Mouse (Mus musculus): ENCODE data around the gene Arhgef10l.

The Arhgef10l gene

GRCm38 (mm10) chr4:140694551-140695060, 28.8 kb upstream of the Arhgef10l start:
- no peak for DNase-seq (ENCODE audit: low spot score in 2 of 2)

- no peak for DNase-seq (ENCODE audit: low spot score in 2 of 2)
Observed at GRCm38 (mm10) chr4:140693513-140693912, 27.7 kb upstream of the Arhgef10l start.

GRCm38 (mm10) chr4:140691481-140691880, 25.7 kb upstream of the Arhgef10l start:
- no peak for DNase-seq (ENCODE audit: low spot score in 2 of 2)

GRCm38 (mm10) chr4:140689873-140690655, 24.3 kb upstream of the Arhgef10l start:
- no peak for DNase-seq (ENCODE audit: low spot score in 2 of 2)

- no peak for DNase-seq (ENCODE audit: low spot score in 2 of 2)
Observed at GRCm38 (mm10) chr4:140688826-140689425, 23.1 kb upstream of the Arhgef10l start.

- no peak for DNase-seq (ENCODE audit: low spot score in 2 of 2)
Observed at GRCm38 (mm10) chr4:140688044-140688825, 22.4 kb upstream of the Arhgef10l start.

- DNase-seq (ENCODE audit: low spot score in 2 of 2), result no peak
Observed at GRCm38 (mm10) chr4:140684881-140685303, 19.1 kb upstream of the Arhgef10l start.

GRCm38 (mm10) chr4:140684141-140684871, 18.5 kb upstream of the Arhgef10l start:
- DNase-seq (ENCODE audit: low spot score in 2 of 2), result no peak

- DNase-seq (ENCODE audit: low spot score in 2 of 2), result no peak
Observed at GRCm38 (mm10) chr4:140683608-140684007, 17.8 kb upstream of the Arhgef10l start.

GRCm38 (mm10) chr4:140680731-140681397, 15.1 kb upstream of the Arhgef10l start:
- DNase-seq (ENCODE audit: low spot score in 2 of 2), result no peak

- DNase-seq (ENCODE audit: low spot score in 2 of 2), result peak; percentile 82 to 83
Observed at GRCm38 (mm10) chr4:140679723-140680380, 14.0 kb upstream of the Arhgef10l start.

GRCm38 (mm10) chr4:140679038-140679437, 13.2 kb upstream of the Arhgef10l start:
- peak in 1 of 2 experiments; percentile 16 for DNase-seq (ENCODE audit: low spot score in 2 of 2)

- peak; percentile 61 to 80 for DNase-seq (ENCODE audit: low spot score in 2 of 2)
Observed at GRCm38 (mm10) chr4:140674345-140674926, 8.6 kb upstream of the Arhgef10l start.

GRCm38 (mm10) chr4:140673527-140674264, 7.9 kb upstream of the Arhgef10l start:
- no peak for DNase-seq (ENCODE audit: low spot score in 2 of 2)

GRCm38 (mm10) chr4:140667802-140668201, 2.0 kb upstream of the Arhgef10l start:
- DNase-seq (ENCODE audit: low spot score in 2 of 2), result no peak

- no peak for DNase-seq (ENCODE audit: low spot score in 2 of 2)
Observed at GRCm38 (mm10) chr4:140665053-140665452, 759 bp downstream of the Arhgef10l start.

- DNase-seq (ENCODE audit: low spot score in 2 of 2), result no peak
Observed at GRCm38 (mm10) chr4:140662882-140663585, 2.8 kb downstream of the Arhgef10l start.

GRCm38 (mm10) chr4:140662453-140662852, 3.4 kb downstream of the Arhgef10l start:
- no peak for DNase-seq (ENCODE audit: low spot score in 2 of 2)

Measured in frontal cortex, postnatal 36 days (tissue).